Mouse (Mus musculus) limb, embryonic 13.5 days (tissue): ENCODE data around the gene Gm20388. TPM values are rescaled to one million over a fixed set of nuclear protein-coding genes. Genes with fewer than 3 reads are reported as not detected.
"Not testable (repeated sequence)": the region's sequence is repeated elsewhere in the genome, so short reads cannot be mapped to it uniquely, and the experiment has no call there.

Source experiments
- ATAC-seq: fragments of 200-750 bp; cut with Nextera tagmentation; 2 replicates; pipeline ENCODE4 v1.8.0; 2017; ENCODE audit warnings: low read depth, moderate number of reproducible peaks, moderate TSS enrichment; ENCODE audit not compliant: low FRiP score
- H3K27ac ChIP-seq: fragments of 300-500 bp; sonication (generic); 2 replicates; pipeline ENCODE4 v1.5.1; 2015; ENCODE audit warnings: inconsistent platforms, mild to moderate bottlenecking, moderate library complexity
- H3K27me3 ChIP-seq: fragments of 300-500 bp; sonication (generic); 2 replicates; pipeline ENCODE4 v1.6.1; 2015; ENCODE audit warnings: mild to moderate bottlenecking, inconsistent platforms
- H3K36me3 ChIP-seq: fragments of 300-500 bp; sonication (generic); 2 replicates; pipeline ENCODE4 v1.6.1; 2015; ENCODE audit warnings: inconsistent platforms, mild to moderate bottlenecking, moderate library complexity
- H3K4me1 ChIP-seq: fragments of 300-500 bp; sonication (generic); 2 replicates; pipeline ENCODE4 v1.6.1; 2015; ENCODE audit warnings: inconsistent platforms
- H3K4me2 ChIP-seq: fragments of 300-500 bp; sonication (generic); replicated peaks from 2 replicates; pipeline ENCODE4 v1.6.1; 2015; ENCODE audit warnings: inconsistent platforms, mild to moderate bottlenecking, moderate library complexity
- H3K4me3 ChIP-seq: fragments of 300-500 bp; sonication (generic); 2 replicates; pipeline ENCODE4 v1.5.1; 2015; ENCODE audit warnings: moderate library complexity, mild to moderate bottlenecking, inconsistent platforms
- H3K9ac ChIP-seq: fragments of 300-500 bp; sonication (generic); 2 replicates; pipeline ENCODE4 v1.6.1; 2015; ENCODE audit warnings: mild to moderate bottlenecking, inconsistent platforms
- H3K9me3 ChIP-seq: fragments of 300-500 bp; sonication (generic); 2 replicates; pipeline ENCODE4 v1.6.1; 2016; ENCODE audit warnings: inconsistent platforms
- WGBS: fragments of 180-500 bp; shearing (Covaris S2); methylation state at CpG from one replicate; pipeline ENCODE4 v1.1.7; 2015; 5-methylcytosine and 5-hydroxymethylcytosine counted together
- polyA plus RNA-seq: library from polyadenylated mRNA; unstranded; fragments of >200 nt; fragmentation: Nextera tagmentation; extraction: Ambion mirVana; gene quantifications from 2 replicates; pipeline ENCODE4 v1.2.1, GENCODE M21; 2015

Gm20388 gene
- polyA plus RNA-seq, 1 experiment from 2014 or later = 7.1 TPM

- H3K27ac ChIP-seq, H3K4me1 ChIP-seq, H3K4me2 ChIP-seq, H3K4me3 ChIP-seq, ATAC-seq, H3K9ac ChIP-seq, H3K9me3 ChIP-seq: not testable (repeated sequence)
- peaks cover 14% of the 10 kb centered on the region for H3K27me3 ChIP-seq
- WGBS = 69% methylated on average over 6 of the region's 14 CpGs
- peaks cover 44% of the 10 kb centered on the region for H3K36me3 ChIP-seq
Observed at GRCm38 (mm10) chr8:123537641-123538040, 3627.0 kb downstream of the Gm20388 start.

- ATAC-seq, H3K9me3 ChIP-seq, H3K36me3 ChIP-seq, H3K27me3 ChIP-seq, H3K4me1 ChIP-seq, H3K4me2 ChIP-seq, H3K9ac ChIP-seq, H3K4me3 ChIP-seq, H3K27ac ChIP-seq: not testable (repeated sequence)
- WGBS = no CpG with 5 or more reads among the region's 45 CpGs
Observed at GRCm38 (mm10) chr8:123564221-123564620, 3653.6 kb downstream of the Gm20388 start.

- H3K4me1 ChIP-seq, H3K4me3 ChIP-seq, H3K9ac ChIP-seq, H3K9me3 ChIP-seq, H3K36me3 ChIP-seq, H3K27me3 ChIP-seq, H3K27ac ChIP-seq, ATAC-seq, H3K4me2 ChIP-seq: not testable (repeated sequence)
- WGBS = 41% methylated on average over 2 of the region's 10 CpGs
Observed at GRCm38 (mm10) chr8:123575386-123575785, 3664.7 kb downstream of the Gm20388 start.

GRCm38 (mm10) chr8:123600666-123601172 is 3690.1 kb downstream of the Gm20388 start:
- H3K27ac ChIP-seq, H3K9ac ChIP-seq, H3K9me3 ChIP-seq, H3K4me2 ChIP-seq, H3K36me3 ChIP-seq, H3K4me1 ChIP-seq, H3K4me3 ChIP-seq, ATAC-seq, H3K27me3 ChIP-seq: not testable (repeated sequence)
- 75% methylated on average over 16 of the region's 19 CpGs for WGBS

- H3K27ac ChIP-seq, H3K4me2 ChIP-seq, H3K4me1 ChIP-seq, ATAC-seq, H3K9ac ChIP-seq, H3K4me3 ChIP-seq, H3K36me3 ChIP-seq, H3K27me3 ChIP-seq, H3K9me3 ChIP-seq: not testable (repeated sequence)
- WGBS = no CpG with 5 or more reads among the region's 40 CpGs
Observed at GRCm38 (mm10) chr8:123601457-123601856, 3690.8 kb downstream of the Gm20388 start.

- H3K4me1 ChIP-seq, H3K4me2 ChIP-seq, H3K27me3 ChIP-seq, H3K9me3 ChIP-seq, H3K4me3 ChIP-seq, H3K9ac ChIP-seq, ATAC-seq, H3K27ac ChIP-seq, H3K36me3 ChIP-seq: not testable (repeated sequence)
- WGBS = 83% methylated on average over 1 of the region's 5 CpGs
Observed at GRCm38 (mm10) chr8:123612652-123613051, 3702.0 kb downstream of the Gm20388 start.

GRCm38 (mm10) chr8:123623523-123623922 is 3712.9 kb downstream of the Gm20388 start:
- H3K9ac ChIP-seq, H3K27ac ChIP-seq, ATAC-seq, H3K4me3 ChIP-seq, H3K36me3 ChIP-seq, H3K4me1 ChIP-seq, H3K4me2 ChIP-seq, H3K9me3 ChIP-seq: not testable (repeated sequence)
- H3K27me3 ChIP-seq = peaks cover 43% of the 10 kb centered on the region
- WGBS = no CpG with 5 or more reads among the region's 39 CpGs

GRCm38 (mm10) chr8:123624274-123624673 is 3713.6 kb downstream of the Gm20388 start:
- H3K36me3 ChIP-seq = no peaks in the 10 kb centered on the region
- 68% methylated on average over 5 of the region's 5 CpGs for WGBS
- no peak overlapping the region for H3K4me2 ChIP-seq

GRCm38 (mm10) chr8:123624702-123625101 is 3714.1 kb downstream of the Gm20388 start:
- H3K4me2 ChIP-seq = no peak overlapping the region
- no peak overlapping the region for H3K9ac ChIP-seq
- H3K36me3 ChIP-seq = no peaks in the 10 kb centered on the region
- no peaks in the 10 kb centered on the region for H3K9me3 ChIP-seq
- H3K4me3 ChIP-seq = no peak overlapping the region
- peaks cover 14% of the 10 kb centered on the region for H3K4me1 ChIP-seq
- H3K27me3 ChIP-seq = peaks cover 52% of the 10 kb centered on the region
- no peak overlapping the region for H3K27ac ChIP-seq
- WGBS = 57% methylated on average over 1 of the region's 1 CpGs
- ATAC-seq = no peak

More at GRCm38 (mm10) chr8:123624274-123624673, 3713.6 kb downstream of the Gm20388 start:
- no peaks in the 10 kb centered on the region for H3K9me3 ChIP-seq
- no peak overlapping the region for H3K9ac ChIP-seq
- H3K4me1 ChIP-seq = peaks cover 10% of the 10 kb centered on the region
- no peak overlapping the region for H3K4me3 ChIP-seq
- no peak for ATAC-seq
- H3K27ac ChIP-seq = no peak overlapping the region
- H3K27me3 ChIP-seq = peaks cover 48% of the 10 kb centered on the region

GRCm38 (mm10) chr8:123625717-123626116 is 3715.1 kb downstream of the Gm20388 start:
- Histone ChIP-seq H3K27me3 (peaks cover 57% of the 10 kb centered on the region), H3K4me1 (peaks cover 19% of the 10 kb centered on the region), H3K36me3 (no peaks in the 10 kb centered on the region), H3K9ac (no peak overlapping the region), H3K4me2 (no peak overlapping the region), H3K27ac (no peak overlapping the region), H3K9me3 (no peaks in the 10 kb centered on the region), H3K4me3 (no peak overlapping the region)
- 31% methylated on average over 2 of the region's 2 CpGs for WGBS
- ATAC-seq = no peak

- Histone ChIP-seq H3K36me3 (no peaks in the 10 kb centered on the region), H3K9ac (no peak overlapping the region), H3K4me2 (no peak overlapping the region), H3K27ac (no peak overlapping the region), H3K4me1 (peaks cover 22% of the 10 kb centered on the region), H3K4me3 (no peak overlapping the region), H3K9me3 (no peaks in the 10 kb centered on the region), H3K27me3 (peaks cover 57% of the 10 kb centered on the region)
- ATAC-seq = no peak
- 60% methylated on average over 6 of the region's 6 CpGs for WGBS
Observed at GRCm38 (mm10) chr8:123627410-123628147, 3716.9 kb downstream of the Gm20388 start.

- H3K9me3 ChIP-seq = no peaks in the 10 kb centered on the region
- peak overlapping the region; percentile 35 for H3K9ac ChIP-seq
- H3K36me3 ChIP-seq = no peaks in the 10 kb centered on the region
- no peak for ATAC-seq
- no peak overlapping the region for H3K27ac ChIP-seq
- peaks cover 57% of the 10 kb centered on the region for H3K27me3 ChIP-seq
- WGBS = 2% methylated on average over 8 of the region's 8 CpGs
- H3K4me1 ChIP-seq = peaks cover 22% of the 10 kb centered on the region
- H3K4me2 ChIP-seq = peak overlapping the region; percentile 67
- peak overlapping the region; percentile 39 for H3K4me3 ChIP-seq
Observed at GRCm38 (mm10) chr8:123628253-123628967, 3717.8 kb downstream of the Gm20388 start.
